Mouse (Mus musculus) thymus, adult 2 months (tissue): ENCODE results near the gene Timm50. TPM values are rescaled to one million over a fixed set of nuclear protein-coding genes. Genes with fewer than 3 reads are reported as not detected.

Experiments
- DNase-seq: peaks from one replicate; pipeline ENCODE4 v3.0.0; 2021
- H3K27ac ChIP-seq: fragments of 200-500 bp; 2 replicates; pipeline ENCODE4 v1.5.1; 2012; ENCODE audit warnings: low read length, control low read depth; ENCODE audit not compliant: control insufficient read depth, insufficient read depth
- H3K27me3 ChIP-seq: fragments of 200-500 bp; 2 replicates; pipeline ENCODE4 v1.6.1; 2012; ENCODE audit warnings: mild to moderate bottlenecking, low read length, moderate library complexity, mixed read lengths; ENCODE audit not compliant: control insufficient read depth, insufficient read depth
- H3K36me3 ChIP-seq: fragments of 200-500 bp; 2 replicates; pipeline ENCODE4 v1.6.1; 2012; ENCODE audit warnings: mild to moderate bottlenecking, low read length, moderate library complexity; ENCODE audit not compliant: control insufficient read depth, insufficient read depth
- H3K4me1 ChIP-seq: fragments of 200-500 bp; replicated peaks from 2 replicates; pipeline ENCODE4 v1.6.1; 2012; ENCODE audit warnings: low read length; ENCODE audit not compliant: control insufficient read depth, insufficient read depth
- H3K4me3 ChIP-seq: fragments of 200-500 bp; 2 replicates; pipeline ENCODE4 v1.5.1; 2012; ENCODE audit warnings: mild to moderate bottlenecking, low read length, control low read depth, moderate library complexity; ENCODE audit not compliant: control insufficient read depth, insufficient read depth
- CTCF ChIP-seq: fragments of 200-500 bp; IDR thresholded peaks from 2 replicates; pipeline ENCODE4 v1.5.1; 2012; ENCODE audit warnings: mild to moderate bottlenecking, control low read depth, low read length, moderate library complexity, borderline replicate concordance; ENCODE audit not compliant: control insufficient read depth, poor library complexity, insufficient read depth; ENCODE audit errors: extremely low read depth
- POLR2A ChIP-seq: fragments of 200-500 bp; IDR thresholded peaks from 2 replicates; pipeline ENCODE4 v1.6.1; 2012; ENCODE audit warnings: mild to moderate bottlenecking, low read length, control low read depth, moderate library complexity; ENCODE audit not compliant: control insufficient read depth, poor library complexity, insufficient read depth; ENCODE audit errors: extremely low read depth
- WGBS: fragments of 180-500 bp; shearing (Covaris S2); methylation state at CpG from one replicate; pipeline ENCODE4 v1.1.7; 2018; 5-methylcytosine and 5-hydroxymethylcytosine counted together
- polyA plus RNA-seq: library from polyadenylated mRNA; depleted of rRNA; stranded (reverse); fragments of >200 nt; gene quantifications from 2 replicates; pipeline ENCODE4 v1.2.3, GENCODE M21; 2012

Gene Timm50
- polyA plus RNA-seq, 1 experiment: 100 TPM

DNA sequence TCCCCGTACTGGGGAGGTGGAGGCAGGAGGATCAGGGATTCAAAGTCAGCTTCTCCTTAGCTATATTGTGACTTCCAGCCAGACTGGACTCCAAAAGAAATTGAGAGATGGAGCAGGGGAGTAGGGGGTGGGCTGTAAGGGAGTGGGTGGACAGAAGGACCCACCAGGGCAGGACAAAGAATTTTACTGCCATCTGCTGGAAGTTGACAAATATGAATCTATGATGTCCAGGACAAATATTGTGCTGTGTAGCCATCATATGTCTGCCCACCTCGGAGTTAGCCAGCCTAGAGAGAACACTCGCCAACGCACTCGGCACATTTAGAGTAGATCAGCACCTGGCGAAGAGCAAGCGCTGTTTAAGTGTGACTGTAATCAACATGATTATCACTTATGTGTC lies 36.7 kb upstream of the Timm50 start:
- Histone ChIP-seq H3K4me1 (peaks cover 10% of the 10 kb centered on the region), H3K27ac (no peak overlapping the region), H3K4me3 (no peak overlapping the region), H3K36me3 (peaks cover 10% of the 10 kb centered on the region), H3K27me3 (no peaks in the 10 kb centered on the region)
- 87% methylated on average over 7 of the region's 7 CpGs for WGBS
- TF ChIP-seq CTCF: no peak
- no peak for TF ChIP-seq POLR2A
- no peak for DNase-seq

DNA sequence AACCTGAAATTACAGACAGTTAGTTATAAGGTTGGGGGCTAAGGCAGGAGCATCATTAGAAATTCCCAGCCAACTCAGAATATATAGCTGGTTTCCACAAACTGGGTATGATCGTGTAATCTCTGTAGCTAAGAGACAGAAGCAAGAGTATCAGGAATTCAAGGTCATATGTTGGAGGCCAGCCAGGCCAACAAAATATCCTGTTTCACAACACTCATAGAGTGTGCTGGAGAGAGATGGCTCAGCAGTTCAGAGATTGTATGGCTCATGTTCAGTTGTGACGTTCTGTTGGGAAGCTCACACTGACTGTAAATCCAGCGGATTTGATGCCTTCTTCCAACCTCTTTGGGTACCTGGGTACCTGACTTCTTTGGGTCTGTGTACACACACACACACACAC lies 35.9 kb upstream of the Timm50 start:
- no peaks in the 10 kb centered on the region for H3K27me3 ChIP-seq
- peaks cover 2% of the 10 kb centered on the region for H3K36me3 ChIP-seq
- no peak overlapping the region for H3K4me3 ChIP-seq
- DNase-seq: no peak
- no peak overlapping the region for H3K27ac ChIP-seq
- WGBS: 88% methylated on average over 3 of the region's 3 CpGs
- peaks cover 10% of the 10 kb centered on the region for H3K4me1 ChIP-seq
- TF ChIP-seq POLR2A (no peak), CTCF (no peak)

DNA sequence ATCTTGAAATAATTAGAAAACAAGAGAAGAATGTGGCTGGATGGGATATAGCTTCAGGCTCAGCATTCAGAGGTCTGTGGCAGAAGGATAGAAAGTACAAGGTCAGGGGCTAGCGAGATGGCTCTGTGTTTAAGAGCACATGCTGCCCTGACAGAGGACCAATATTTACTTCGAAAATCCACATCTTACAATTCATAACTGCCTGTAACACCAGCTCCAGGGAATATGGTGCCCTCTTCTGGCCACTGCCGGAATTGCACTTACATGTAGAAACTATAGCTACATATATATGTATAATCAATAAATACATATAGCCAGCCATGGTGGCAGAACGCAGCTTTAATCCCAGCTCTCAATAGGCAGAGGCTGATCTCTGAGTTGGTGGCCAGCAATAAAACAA lies 32.8 kb upstream of the Timm50 start:
- Histone ChIP-seq H3K27me3 (no peaks in the 10 kb centered on the region; the same call in 1 of the 2 replicates), H3K4me1 (0 out of 2 replicates have a peak, but pooled peaks cover under 1% of the 10 kb centered on the region), H3K4me3 (no peak overlapping the region), H3K27ac (no peak overlapping the region), H3K36me3 (no peaks in the 10 kb centered on the region)
- WGBS: 0% methylated on average over 4 of the region's 4 CpGs
- TF ChIP-seq POLR2A: no peak
- no peak for TF ChIP-seq CTCF
- peak; percentile 59 for DNase-seq

GRCm38 (mm10) chr7:28341381-28341780 lies 29.5 kb upstream of the Timm50 start:
- WGBS: 92% methylated on average over 7 of the region's 7 CpGs
- H3K27ac ChIP-seq: no peak overlapping the region
- no peak for DNase-seq
- TF ChIP-seq POLR2A (no peak), CTCF (no peak)
- H3K4me3 ChIP-seq: no peak overlapping the region
- no peaks in the 10 kb centered on the region for H3K36me3 ChIP-seq
- H3K27me3 ChIP-seq: no peaks in the 10 kb centered on the region; the same call in 1 of the 2 replicates
- 0 out of 2 replicates have a peak, but pooled peaks cover 2% of the 10 kb centered on the region for H3K4me1 ChIP-seq

- WGBS: 23% methylated on average over 19 of the region's 19 CpGs
- H3K27me3 ChIP-seq: no peaks in the 10 kb centered on the region; the same call in 1 of the 2 replicates
- peak; percentile 57 for DNase-seq
- peaks cover 5% of the 10 kb centered on the region for H3K4me1 ChIP-seq
- no peak overlapping the region for H3K4me3 ChIP-seq
- H3K36me3 ChIP-seq: no peaks in the 10 kb centered on the region
- no peak for TF ChIP-seq CTCF
- no peak for TF ChIP-seq POLR2A
- H3K27ac ChIP-seq: peak overlapping the region; percentile 81; the same call in 1 of the 2 replicates
Measured at GRCm38 (mm10) chr7:28339213-28339917, 27.5 kb upstream of the Timm50 start.

DNA sequence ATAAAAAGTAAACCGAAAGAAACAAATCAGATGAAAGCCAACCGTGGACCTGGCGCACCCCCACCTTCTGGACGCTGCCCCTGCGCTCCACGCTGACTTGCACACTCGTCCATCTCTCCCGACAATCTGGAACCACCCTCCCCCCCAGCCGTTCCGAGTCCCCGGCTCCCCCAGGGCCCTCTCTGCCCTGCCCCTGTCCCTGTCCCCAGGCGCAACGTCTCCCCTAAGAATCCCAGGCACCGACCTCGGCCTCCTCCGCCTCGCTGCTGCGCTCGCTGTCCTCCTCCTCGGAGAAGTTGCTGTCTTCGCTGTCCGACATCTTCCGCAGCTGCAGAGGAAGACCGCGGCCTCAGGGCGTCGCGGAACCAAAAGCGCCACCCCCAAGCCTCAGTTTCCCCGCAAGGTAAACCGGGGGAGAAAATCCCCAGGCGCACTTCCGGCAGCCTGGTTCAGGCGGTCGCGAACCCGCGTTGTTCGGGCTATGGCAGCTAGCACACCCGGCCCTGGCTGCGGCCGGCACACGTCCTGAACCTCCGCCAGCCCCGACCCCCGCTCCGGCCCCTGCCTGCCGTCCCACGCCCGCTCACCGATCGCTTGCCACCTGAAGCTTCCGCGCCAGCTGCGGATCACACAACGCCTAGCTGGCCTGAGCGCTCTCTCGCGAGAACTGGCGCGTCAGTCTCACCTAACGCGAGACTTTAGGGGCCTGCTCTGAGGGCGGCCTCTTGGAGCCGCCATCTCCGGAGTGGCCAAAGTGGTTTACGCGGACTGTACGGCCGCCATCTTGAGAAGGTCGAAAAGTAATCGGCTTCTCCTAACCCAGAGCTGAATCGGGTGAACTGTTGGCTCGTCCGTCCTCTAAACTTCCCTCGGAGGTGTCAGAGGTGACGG lies 26.5 kb upstream of the Timm50 start, which contains the start of gene Supt5:
Gene Supt5, minus strand, starts transcription at position 639 of the 891 bp plus-strand sequence.
- Histone ChIP-seq H3K36me3 (no peaks in the 10 kb centered on the region), H3K27ac (peak within 1 kb of the TSS; percentile 81), H3K4me1 (peaks cover 9% of the 10 kb centered on the region), H3K27me3 (no peaks in the 10 kb centered on the region; the same call in 1 of the 2 replicates), H3K4me3 (peak within 1 kb of the TSS; percentile 77)
- TF ChIP-seq POLR2A: peak; percentile 92
- peak; percentile 60; the same call in 1 of the 2 replicates for TF ChIP-seq CTCF
- WGBS: under 1% methylated on average over 77 of the region's 77 CpGs
- DNase-seq: peak; percentile 98
